Mouse (Mus musculus) urinary bladder, postnatal 10 days (tissue): ENCODE data around the gene Gm49405.
"Not testable (repeated sequence)": the region's sequence is repeated elsewhere in the genome, so short reads cannot be mapped to it uniquely, and the experiment has no call there.

ENCODE experiments used
- DNase-seq: peaks from one replicate; pipeline ENCODE4 v3.0.0; 2022; ENCODE audit warnings: low spot score

Gene Gm49405

GRCm38 (mm10) chr19:4015635-4016034, 15.2 kb downstream of the Gm49405 start:
- no peak for DNase-seq

DNA sequence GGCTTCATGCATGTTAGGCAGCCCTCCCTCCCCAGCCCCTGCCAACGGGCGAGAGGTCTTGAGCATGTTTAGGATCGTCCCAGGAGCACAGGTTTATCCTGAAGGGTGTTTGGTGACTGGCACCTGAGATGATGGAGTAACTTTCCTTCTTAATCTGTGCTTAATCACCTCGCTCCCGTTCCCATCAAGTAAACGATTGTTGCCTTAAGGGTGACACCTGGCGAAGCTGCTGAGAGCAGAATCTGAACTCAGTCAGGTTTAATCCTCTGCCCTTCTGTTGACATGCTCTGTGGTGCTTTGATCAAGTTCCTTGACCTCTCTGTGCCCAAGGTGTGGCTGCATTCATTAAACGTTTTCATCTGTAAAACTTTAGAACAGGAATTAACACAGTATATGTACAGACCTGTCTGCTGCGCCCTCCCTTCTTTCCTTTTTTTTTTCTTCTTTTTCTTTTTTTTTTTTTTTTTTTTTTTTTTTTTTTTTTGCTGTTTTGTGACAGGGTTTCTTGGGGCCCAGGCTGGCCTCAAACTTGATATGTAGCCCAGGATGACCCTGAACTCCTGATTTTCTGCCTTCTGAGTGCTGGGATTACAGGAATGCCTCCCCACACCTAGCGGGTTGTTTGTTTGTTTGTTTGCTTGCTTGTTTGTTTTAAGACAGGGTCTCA, 17.6 kb downstream of the Gm49405 start:
- DNase-seq: no peak

DNA sequence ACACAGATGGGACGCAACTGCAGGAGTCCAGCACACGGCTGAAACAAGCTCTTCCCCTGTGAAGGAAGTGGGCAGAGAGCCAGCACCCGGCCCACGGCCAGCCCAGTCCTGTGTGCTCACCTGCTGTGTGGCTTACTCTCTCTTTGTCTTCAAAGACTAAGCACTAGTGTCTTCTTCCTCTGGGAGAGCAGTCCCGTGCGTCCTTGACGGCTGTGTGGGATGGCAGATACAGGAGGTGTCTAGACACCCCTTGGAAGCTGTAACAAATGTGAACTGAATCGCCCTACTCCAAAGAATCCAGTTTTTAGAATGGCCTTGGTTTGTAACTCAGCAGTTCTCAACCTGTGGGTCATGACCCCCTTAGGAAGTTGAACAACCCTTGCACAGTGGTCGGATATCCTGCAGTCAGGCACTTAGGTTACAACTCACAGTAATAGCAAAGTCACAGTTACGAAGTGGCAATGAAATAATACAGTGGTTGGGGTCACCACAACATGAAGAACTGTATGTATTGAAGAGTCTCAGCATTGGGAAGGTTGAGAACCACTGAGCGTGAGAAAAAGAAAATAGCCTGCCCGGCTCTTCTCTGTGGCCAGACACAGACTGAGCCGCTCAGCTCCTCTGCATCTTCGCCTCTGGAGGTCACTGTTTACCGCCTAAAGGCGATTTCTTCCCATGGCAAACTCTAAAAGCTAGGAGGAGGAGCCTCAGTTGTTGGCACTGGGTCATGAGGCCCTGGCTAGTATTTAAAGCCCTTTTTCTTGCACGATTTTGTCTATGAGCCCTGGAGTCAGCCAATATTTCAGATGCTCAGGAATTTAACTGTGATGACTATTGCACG, 18.5 kb downstream of the Gm49405 start:
- peak; percentile 38 for DNase-seq

GRCm38 (mm10) chr19:4023185-4023584, 22.8 kb downstream of the Gm49405 start:
- no peak for DNase-seq

DNA sequence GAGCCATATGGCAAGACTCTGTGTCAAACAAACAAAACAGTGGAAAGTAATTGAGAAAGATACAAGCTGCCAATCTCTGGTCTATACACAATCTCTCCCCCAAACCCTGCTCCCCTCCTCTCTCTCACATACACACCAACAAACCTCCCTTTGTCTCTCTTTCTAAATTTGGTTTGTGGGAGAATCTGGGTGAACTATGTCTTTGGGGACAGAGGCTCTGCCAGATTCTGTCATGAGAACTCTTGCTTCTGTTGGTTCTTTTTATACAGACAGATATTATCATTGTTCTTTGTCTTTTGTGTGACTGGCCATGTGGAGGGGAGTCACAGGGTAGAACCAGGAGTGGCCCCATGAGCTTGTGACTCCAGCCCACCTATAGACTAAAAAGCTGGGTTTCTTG, 27.1 kb downstream of the Gm49405 start:
- DNase-seq: no peak

- no peak for DNase-seq
Measured at GRCm38 (mm10) chr19:4032668-4033067, 32.2 kb downstream of the Gm49405 start.

DNA sequence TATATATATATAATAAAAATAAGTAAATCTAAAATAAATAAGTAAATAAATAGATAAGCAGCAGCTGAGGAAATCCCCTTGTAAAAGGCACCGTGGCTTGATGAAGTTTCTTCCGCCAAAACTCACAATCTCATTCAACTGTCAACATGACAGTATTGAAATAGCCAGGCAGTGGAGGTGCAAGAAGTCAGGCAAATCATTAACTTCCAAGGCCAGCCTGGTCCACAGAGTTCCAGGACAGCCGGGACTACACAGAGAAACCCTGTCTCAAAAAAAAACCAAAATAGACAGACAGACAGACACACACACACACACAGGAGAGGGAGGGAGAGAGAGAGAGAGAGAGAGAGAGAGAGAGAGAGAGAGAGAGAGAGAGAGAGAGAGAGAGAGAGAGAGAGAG, 32.9 kb downstream of the Gm49405 start:
- DNase-seq: no peak

DNA sequence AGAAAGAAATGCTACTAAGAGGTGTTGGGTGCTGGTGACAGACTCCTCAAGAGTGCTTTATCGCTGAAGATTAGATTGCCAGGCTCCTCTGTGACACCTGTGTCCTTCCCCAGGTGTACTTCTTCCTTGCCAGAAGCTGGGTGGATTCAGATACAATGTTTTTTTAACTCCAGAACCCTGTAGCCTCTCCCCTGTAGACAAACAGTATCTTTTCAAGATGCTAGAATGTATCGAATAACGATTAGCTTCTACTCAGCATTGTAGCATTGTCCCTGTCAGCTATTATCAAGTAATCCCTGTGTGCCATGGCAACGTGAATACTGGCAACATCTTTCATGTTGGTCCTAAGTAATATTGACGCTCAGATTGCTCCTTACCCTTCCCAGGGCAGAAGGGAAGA, 33.3 kb downstream of the Gm49405 start:
- no peak for DNase-seq

DNA sequence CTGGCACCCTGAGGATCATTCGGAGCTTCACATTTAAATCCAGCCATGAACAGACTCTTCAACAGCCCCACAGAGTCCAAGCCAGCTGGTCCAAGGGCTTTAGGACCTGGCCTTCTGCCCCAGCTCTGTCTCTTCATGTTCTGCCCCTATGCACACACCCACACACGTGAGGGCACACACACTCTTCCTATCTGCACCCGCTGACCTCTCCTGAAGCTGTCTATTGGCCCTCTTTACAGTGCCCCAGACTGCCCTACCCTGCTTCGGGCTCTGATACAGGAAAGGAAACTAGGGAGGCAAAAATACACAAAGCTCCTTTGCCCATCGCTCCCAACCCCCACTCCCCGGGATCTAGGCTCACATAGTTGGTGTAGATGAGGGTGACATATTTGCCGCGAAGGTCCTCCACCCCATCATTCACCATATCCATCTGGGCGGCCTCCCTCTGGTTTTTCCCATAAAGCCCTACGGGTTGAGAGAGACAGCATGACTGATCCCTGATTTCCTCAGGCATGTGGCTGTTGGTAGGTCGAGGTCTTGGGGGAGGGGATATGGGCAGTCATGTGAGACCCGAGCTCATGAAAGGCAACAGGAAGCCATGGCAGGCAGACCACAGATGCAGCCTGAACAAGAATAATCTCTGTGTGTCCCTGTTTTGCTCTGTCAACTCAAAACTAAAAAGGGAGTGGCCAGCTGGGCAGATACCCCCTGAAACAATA, 36.1 kb downstream of the Gm49405 start:
- DNase-seq: no peak

DNA sequence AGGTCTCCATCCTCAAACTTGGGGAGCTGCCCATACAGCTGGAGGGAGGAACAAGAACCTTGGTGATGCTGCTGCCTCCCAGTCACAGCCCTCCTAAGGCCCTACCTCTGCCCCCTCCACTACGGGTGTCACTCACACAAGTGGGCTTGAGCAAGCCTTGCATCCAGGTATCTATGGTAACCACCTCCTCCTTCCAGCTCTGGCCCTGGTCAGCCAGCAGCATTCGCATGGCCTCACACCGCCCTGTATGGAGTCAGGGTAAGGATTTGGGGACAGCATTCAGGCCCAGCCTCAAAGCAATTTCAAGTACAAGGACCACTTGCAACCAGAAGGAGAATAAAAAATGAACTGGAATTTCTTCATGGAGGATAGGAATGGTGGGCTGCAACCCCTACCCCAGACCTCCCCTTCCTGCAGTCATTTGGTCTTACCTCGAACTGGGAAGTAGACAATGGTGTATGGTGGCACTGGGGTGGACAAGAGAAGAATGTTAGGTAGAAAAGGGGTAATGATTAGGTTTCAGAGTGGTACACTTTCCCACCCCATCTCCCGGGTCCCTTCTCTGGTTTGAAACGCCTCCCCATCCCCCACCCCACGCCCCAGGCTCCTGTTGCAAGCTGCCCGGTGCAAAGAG, 36.8 kb downstream of the Gm49405 start:
- not testable (repeated sequence) for DNase-seq

- DNase-seq: peak; percentile 47
Measured at GRCm38 (mm10) chr19:4037788-4038232, 37.4 kb downstream of the Gm49405 start, which contains the start of gene Gstp1. Gene Gstp1 (minus strand): TSS chr19:4037985.

DNA sequence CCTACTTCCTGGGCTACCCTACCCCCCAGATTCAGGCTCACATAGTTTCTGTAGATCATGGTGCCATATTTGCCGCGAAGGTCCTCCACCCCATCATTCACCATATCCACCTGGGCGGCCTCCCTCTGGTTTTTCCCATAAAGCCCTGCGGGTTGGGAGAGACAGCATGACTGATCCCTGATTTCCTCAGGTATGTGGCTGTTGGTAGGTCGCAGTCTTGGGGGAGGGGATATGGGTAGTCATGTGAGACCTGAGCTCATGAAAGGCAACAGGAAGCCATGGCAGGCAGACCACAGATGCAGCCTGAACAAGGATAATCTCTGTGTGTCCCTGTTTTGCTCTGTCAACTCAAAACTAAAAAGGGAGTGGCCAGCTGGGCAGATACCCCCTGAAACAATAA, 40.5 kb downstream of the Gm49405 start:
- not testable (repeated sequence) for DNase-seq

DNA sequence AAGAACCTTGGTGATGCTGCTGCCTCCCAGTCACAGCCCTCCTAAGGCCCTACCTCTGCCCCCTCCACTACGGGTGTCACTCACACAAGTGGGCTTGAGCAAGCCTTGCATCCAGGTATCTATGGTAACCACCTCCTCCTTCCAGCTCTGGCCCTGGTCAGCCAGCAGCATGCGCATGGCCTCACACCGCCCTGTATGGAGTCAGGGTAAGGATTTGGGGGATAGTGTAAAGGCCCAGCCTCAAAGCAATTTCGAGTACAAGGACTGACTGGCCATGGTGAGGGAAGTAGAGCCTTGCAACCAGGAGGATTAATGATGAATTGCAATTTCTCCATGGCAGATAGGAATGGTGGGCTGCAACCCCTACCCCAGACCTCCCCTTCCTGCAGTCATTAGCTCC, 41.1 kb downstream of the Gm49405 start:
- DNase-seq: not testable (repeated sequence)

- DNase-seq: no peak
Measured at GRCm38 (mm10) chr19:4042124-4042523, 41.7 kb downstream of the Gm49405 start.

DNA sequence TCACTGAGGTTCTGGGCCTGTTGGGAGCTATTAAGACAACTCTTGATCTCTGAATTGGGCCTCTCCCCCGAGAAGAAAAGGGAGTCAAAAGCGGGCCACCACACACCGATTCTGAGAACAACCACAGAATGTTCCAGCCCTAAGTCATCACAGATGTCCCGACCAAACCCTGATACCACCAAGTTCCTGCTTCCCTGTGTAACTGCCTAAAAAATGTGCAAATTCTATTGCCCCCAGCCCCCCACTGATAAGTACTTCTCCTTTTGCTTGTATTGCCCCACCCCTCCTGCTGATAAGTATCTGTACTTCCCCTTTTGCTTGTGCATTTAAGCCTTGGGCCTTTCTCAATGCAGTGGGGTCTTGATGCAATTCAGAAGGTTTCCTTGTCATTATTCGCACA, 43.7 kb downstream of the Gm49405 start:
- DNase-seq: not testable (repeated sequence)

DNA sequence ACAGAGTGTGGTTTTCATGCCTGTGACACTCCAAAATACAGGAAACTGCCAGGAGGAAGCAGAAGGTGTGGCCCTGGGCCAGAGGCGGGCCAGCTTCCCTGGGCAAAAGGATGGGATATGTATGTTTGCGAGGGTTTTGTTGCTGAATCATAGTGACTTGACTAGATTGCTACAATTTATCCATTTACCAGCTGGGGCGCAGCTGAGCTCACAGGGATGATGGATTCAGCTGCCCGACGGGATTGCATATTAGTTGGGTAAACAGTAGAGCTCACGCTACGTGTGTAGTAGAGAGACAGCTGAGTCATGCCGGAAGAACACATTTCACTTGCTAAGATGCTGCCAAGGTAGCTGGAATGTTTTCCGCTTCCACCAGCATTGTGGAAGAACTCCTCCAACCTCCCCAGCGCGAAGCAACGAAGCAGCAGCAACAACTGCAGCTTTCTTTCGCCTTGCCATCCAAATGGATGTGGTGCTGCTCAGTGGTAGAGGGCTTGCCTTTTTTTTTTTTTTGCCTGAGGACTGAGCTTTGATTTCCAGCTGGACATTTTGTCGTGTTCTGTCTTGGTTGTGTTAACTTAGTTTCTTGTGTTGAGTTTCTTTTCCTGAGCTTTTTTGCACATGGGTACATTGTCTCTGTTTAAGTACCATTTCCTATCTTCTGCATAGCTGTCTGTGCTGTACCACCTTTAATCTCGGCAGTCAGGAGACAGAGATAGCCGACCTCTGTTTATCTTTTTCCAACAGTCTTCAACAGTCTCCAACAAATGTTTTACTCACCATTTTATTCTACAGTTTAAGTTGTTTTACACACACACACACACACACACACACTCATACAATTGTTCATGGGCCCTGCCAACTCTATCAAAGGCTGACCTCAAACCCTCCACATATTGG, 45.8 kb downstream of the Gm49405 start, which contains the start of gene Gstp2:
TSS of gene Gstp2 (minus strand) at position 58 of the 900 bp plus-strand sequence.
- no peak for DNase-seq

DNA sequence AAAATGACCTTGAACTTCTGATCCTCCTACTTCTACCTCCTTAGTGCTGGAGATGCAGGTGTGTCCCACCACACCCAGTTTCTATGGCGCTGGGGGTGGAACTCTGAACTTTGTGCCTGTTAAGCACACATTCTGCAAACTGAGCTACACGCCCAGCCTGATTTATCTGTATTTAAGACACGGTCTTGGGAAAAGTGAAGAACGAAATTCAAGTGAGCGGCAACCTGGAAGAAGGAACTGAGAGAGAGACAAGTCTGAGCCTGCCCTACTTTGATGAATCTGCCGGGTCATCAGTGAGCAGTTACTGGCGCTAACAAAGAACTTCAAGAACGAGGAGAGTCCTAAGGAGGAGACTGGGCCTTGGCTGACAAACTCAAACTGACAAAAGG, 46.4 kb downstream of the Gm49405 start:
- DNase-seq: no peak

GRCm38 (mm10) chr19:4047859-4048258, 47.4 kb downstream of the Gm49405 start:
- DNase-seq: no peak

GRCm38 (mm10) chr19:4049069-4049468, 48.6 kb downstream of the Gm49405 start:
- DNase-seq: not testable (repeated sequence)

DNA sequence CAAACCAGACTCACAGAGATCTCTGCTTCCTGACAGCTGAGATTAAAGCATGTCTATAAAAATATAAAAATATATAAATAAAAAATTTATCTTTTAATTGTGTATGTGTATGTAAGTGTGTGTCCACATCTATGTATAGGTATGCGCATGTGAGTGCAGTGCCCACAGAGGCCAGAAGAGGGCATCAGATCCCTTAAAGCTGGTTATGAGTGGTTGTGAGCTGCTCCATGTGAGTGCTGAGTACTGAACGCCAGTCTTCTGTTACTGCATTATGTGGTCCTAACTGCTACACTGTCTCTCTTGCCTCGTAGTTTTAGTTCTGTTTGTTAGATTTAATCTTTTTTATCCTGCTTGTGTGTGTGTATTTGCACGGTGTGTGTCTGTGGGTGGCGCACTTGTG, 50.6 kb downstream of the Gm49405 start:
- peak; percentile 8 for DNase-seq
